ENCODE assay signal across 11 mouse cellular contexts in genomic region chr2:123170611-123171010, GRCm38 (mm10).
"Had no signal": no experiment of that assay in that cellular context is flagged by ENCODE, and none has a peak within 500 bp of the region (broad histone marks: within the 10 kb centered on the region; RNA-seq: fewer than 3 reads in every experiment).

No protein-coding gene starts in this region.

- H3K27me3 ChIP-seq: limb, embryonic 15.5 days; liver, embryonic 12.5 days; midbrain, embryonic 15.5 days; neural tube, embryonic 12.5 days had no signal

- H3K27ac ChIP-seq: limb, embryonic 15.5 days; liver, embryonic 12.5 days; midbrain, embryonic 10.5 days; midbrain, embryonic 15.5 days; neural tube, embryonic 12.5 days; stomach, postnatal 0 days had no signal

- H3K4me2 ChIP-seq: limb, embryonic 15.5 days; liver, embryonic 12.5 days; lung, embryonic 14.5 days; midbrain, embryonic 15.5 days; neural tube, embryonic 12.5 days had no signal

- ATAC-seq: liver, embryonic 12.5 days; midbrain, embryonic 15.5 days had no signal

- H3K9ac ChIP-seq: limb, embryonic 15.5 days; liver, embryonic 12.5 days; lung, embryonic 14.5 days; midbrain, embryonic 15.5 days; neural tube, embryonic 12.5 days had no signal

- H3K4me1 ChIP-seq: limb, embryonic 15.5 days; liver, embryonic 12.5 days; midbrain, embryonic 10.5 days; midbrain, embryonic 15.5 days; neural tube, embryonic 12.5 days had no signal

- DNase-seq: kidney, postnatal 14 days; lung, embryonic 14.5 days; lung, postnatal 10 days; lung, postnatal 4 days; thymus, postnatal 14 days had no signal

- H3K36me3 ChIP-seq: limb, embryonic 15.5 days; liver, embryonic 12.5 days; midbrain, embryonic 10.5 days; midbrain, embryonic 15.5 days; neural tube, embryonic 12.5 days had no signal

- H3K4me3 ChIP-seq: limb, embryonic 15.5 days; liver, embryonic 12.5 days; midbrain, embryonic 10.5 days; midbrain, embryonic 15.5 days; neural tube, embryonic 12.5 days had no signal

- H3K9me3 ChIP-seq: limb, embryonic 15.5 days; liver, embryonic 12.5 days; midbrain, embryonic 10.5 days; midbrain, embryonic 15.5 days; neural tube, embryonic 12.5 days had no signal
